Mouse (Mus musculus): ENCODE measurements around the gene Ppp1cb. TPM values are rescaled to one million over a fixed set of nuclear protein-coding genes. Genes with fewer than 3 reads are reported as not detected.
A peak's percentile ranks its signal among the peaks of the same experiment; 100 is the strongest.

The Ppp1cb gene
- polyA plus RNA-seq (2016; fragmentation: Nextera tagmentation; extraction: Ambion mirVana), result 233 and 261 TPM in 2 replicates

DNA sequence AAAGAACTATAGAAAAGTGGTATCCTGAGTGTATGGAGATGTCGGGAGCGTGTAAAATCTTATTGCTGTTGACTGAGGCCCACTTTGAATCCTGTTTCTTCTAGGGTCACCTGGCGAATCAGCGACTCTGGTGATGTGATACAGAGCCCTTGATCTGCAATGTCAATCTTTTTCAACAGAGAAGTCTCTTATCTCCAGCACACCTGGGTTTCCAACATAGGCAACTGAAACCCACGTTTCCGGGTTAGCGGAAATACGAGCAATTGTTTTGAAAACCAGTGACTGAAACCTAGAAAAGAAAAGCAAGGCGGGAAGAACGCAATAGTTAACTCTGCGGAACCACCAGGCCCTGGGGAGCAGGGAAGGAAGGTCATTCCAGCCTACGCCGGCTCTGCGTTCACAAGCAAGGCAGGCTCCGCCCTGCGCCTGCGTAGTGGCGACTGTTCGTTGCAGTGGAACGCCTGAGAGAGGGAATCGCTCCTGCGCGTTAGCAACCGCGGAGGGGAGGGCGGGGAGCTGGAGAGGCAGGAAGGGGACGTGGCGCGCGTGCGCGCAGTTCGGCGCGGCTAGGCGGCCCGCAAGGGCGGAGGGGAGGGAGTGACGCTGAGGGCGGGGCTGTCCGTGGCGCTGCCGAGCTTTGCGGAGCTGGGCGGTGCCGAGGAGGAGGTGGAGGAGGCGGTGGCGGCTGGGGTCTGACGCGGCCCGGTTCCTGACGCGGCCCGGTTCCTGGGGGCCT is at the start of gene Ppp1cb:
Gene Ppp1cb, plus strand, starts transcription at position 436 of the 736 bp plus-strand sequence.
- Histone ChIP-seq H3K27me3 (ENCODE audit: insufficient read depth, poor library complexity, severe bottlenecking) (no peaks in the 10 kb centered on the region), H3K36me3 (no peaks in the 10 kb centered on the region), H3K9me3 (no peaks in the 10 kb centered on the region), H3K4me3 (peak within 1 kb of the TSS; percentile 98), H3K4me1 (peaks cover 16% of the 10 kb centered on the region), H3K27ac (peak within 1 kb of the TSS; percentile 100)
- under 1% methylated on average over 54 of the region's 54 CpGs for WGBS
- peak; percentile 100 for DNase-seq (ENCODE audit: low spot score)

DNA sequence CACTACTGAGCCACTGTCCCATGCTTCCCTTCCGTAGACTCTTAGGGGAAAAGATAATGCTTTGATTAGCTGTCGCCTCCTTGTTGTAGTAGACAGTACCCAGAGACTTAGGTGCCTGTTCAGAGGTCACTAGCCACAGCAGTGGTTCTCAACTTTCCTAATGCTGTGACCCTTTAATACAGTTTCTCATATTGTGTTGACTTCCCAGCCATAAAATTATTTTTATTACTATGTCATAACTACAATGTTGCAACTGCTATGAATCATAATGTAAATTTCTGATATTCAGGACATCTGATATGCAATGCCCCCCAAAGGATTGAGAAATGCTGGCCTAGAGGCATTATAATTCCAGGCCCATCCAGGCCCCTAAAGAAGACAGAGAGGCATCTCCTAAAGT is 48.9 kb upstream of the Ppp1cb start:
- DNase-seq (ENCODE audit: low spot score), result no peak
- peak overlapping the region; percentile 42; the same call in 1 of the 2 replicates for H3K27ac ChIP-seq
- H3K9me3 ChIP-seq, result no peaks in the 10 kb centered on the region
- no peaks in the 10 kb centered on the region for H3K27me3 ChIP-seq (ENCODE audit: insufficient read depth, poor library complexity, severe bottlenecking)
- WGBS, result 21% methylated on average over 2 of the region's 2 CpGs
- H3K4me1 ChIP-seq, result peaks cover 35% of the 10 kb centered on the region
- H3K36me3 ChIP-seq, result no peaks in the 10 kb centered on the region
- no peak overlapping the region for H3K4me3 ChIP-seq

DNA sequence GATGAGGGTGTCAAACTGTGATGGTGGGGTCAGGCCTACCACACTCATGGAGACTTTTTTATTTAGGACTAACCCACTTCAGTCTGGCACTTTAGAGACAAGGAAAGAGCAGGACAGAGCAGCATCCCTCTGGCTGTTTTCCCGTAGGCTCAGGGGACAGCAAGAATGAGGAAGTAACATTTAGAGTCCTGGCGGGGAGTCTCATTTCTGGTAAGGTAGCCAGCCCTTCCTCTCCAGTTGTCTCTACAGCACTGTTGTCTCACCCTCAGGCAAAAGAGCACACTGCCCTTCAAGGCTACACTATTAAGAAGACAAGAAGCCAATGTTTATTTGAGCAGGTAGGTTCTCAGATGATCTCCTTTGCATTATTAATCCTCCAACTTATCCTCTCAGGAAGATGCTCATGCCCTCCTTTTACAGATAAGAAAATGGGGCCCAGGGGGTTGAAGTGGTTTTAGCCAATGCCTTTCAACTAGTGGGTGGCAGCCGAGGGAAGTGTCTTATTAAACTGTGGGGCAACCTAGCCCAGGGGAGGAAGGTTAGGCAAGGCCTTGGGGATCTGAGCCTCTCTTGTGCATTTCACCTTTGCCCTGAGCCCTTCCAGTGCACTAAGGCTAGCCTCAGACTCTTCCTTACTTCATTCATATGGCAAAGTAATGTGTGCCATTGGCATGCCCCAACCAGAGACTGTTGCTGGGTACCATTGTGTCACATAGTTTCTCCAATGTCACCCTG is 47.5 kb upstream of the Ppp1cb start:
- WGBS, result 55% methylated on average over 3 of the region's 3 CpGs

DNA sequence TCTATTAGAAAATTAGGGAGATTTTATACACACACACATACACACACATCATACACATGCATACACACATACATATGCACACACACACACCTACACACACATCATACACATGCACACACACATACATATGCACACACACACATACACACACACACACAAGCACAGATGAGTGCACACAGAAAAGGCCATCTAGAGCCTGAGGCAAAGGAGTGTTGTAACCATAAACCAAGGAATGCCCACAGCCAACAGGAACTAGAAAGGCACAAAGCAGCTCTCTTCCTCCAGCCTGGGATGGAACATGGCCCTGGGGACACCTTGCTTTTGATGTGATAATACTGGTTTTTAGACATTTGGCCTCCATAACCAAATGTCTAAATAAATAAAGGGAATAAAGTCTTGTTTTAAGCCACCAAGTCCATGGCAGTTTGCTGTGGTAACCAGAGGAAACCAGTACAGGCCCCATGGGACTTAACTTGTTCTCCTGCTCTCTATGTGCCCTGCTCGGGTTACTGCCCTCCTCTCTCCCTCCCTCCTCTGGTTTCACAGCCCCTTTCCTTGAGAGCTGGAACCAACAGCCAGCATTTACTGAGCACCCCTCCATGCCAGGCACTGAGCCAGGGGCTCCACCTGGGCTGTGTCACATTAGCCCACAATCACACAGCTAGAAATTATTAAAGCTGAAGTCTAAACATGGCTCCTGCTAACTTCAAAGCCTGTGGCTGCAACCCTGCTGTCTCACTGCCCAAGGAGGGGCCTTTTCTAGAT is 46.3 kb upstream of the Ppp1cb start:
- Histone ChIP-seq H3K9me3 (no peaks in the 10 kb centered on the region), H3K27me3 (ENCODE audit: insufficient read depth, poor library complexity, severe bottlenecking) (no peaks in the 10 kb centered on the region), H3K4me3 (no peak overlapping the region), H3K36me3 (no peaks in the 10 kb centered on the region), H3K27ac (peak overlapping the region; percentile 75), H3K4me1 (peaks cover 58% of the 10 kb centered on the region)
- 31% methylated on average over 1 of the region's 1 CpGs for WGBS
- DNase-seq (ENCODE audit: low spot score), result no peak

More for the DNA sequence above, 47.5 kb upstream of the Ppp1cb start:
- no peaks in the 10 kb centered on the region for H3K36me3 ChIP-seq
- no peaks in the 10 kb centered on the region for H3K27me3 ChIP-seq (ENCODE audit: insufficient read depth, poor library complexity, severe bottlenecking)
- H3K4me1 ChIP-seq, result peaks cover 45% of the 10 kb centered on the region
- no peaks in the 10 kb centered on the region for H3K9me3 ChIP-seq
- DNase-seq (ENCODE audit: low spot score), result no peak
- no peak overlapping the region for H3K4me3 ChIP-seq
- H3K27ac ChIP-seq, result no peak overlapping the region

DNA sequence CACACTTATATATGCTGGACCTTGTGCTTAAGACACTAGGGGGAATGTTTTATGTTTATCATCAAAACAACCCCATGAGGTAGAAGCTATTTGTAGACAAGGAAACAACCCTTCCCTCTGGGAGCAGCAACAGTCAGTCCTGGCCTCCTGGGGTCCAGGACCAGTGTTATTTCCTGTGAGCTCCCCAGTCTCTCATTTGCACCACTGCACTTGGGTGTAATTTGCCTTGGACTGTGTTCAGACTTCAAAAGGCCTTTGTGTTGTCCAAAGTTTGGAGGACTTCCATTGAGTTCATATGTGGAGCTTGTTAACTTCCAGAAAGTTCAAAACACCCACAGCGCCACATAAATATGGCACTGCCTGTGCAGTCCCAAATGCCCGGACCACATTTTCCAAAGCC is 45.6 kb upstream of the Ppp1cb start:
- peak overlapping the region; percentile 75 for H3K27ac ChIP-seq
- peaks cover 58% of the 10 kb centered on the region for H3K4me1 ChIP-seq
- no peak for DNase-seq (ENCODE audit: low spot score)
- H3K4me3 ChIP-seq, result no peak overlapping the region
- no peaks in the 10 kb centered on the region for H3K36me3 ChIP-seq
- 85% methylated on average over 2 of the region's 2 CpGs for WGBS
- H3K27me3 ChIP-seq (ENCODE audit: insufficient read depth, poor library complexity, severe bottlenecking), result no peaks in the 10 kb centered on the region
- no peaks in the 10 kb centered on the region for H3K9me3 ChIP-seq

DNA sequence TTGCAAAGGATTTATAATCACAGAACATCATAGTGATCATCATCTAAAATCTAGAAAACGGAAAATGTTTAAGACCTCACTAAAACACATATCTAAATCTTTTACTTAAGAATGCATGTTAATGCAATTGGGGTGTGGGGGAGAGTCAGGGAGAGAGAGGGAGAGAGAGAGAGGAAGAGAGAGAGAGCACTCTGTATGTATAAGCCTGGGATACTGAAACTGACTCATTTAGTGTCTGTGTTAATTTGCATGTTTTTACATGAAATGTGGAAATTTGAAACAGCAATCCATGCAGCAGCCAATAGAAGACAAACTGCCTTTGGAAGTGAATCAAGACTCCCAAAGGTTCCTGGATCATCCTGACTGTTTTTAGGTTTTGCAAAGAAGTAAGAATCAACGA is 45.1 kb upstream of the Ppp1cb start:
- peaks cover 58% of the 10 kb centered on the region for H3K4me1 ChIP-seq
- 74% methylated on average over 2 of the region's 2 CpGs for WGBS

DNA sequence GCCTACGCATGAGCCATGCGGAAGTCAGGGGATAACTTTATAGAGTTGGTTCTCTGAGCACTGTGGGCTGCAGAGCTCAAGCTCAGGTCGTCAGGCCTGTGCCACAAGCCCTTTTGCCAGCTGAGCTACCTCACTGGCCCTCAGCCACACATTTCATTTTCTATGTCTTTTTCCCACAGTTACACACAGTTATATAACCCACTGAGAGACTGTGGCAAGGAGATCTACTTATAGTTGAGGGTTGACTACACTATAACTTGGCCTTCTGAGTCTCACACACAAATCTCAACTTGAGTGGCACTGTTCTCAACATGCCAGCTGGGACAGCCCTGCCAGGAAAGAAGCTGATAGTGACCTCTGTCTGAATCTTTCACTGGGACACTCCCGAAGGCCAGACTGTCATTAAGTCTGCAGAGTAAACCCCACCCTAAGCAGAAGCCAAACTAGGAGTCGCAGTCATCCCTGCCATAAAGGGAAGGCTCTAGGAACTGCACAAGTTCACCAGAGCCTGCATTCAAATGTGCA is 44.1 kb upstream of the Ppp1cb start:
- H3K4me3 ChIP-seq, result no peak overlapping the region
- no peaks in the 10 kb centered on the region for H3K36me3 ChIP-seq
- H3K4me1 ChIP-seq, result peaks cover 50% of the 10 kb centered on the region
- 69% methylated on average over 5 of the region's 5 CpGs for WGBS
- H3K9me3 ChIP-seq, result no peaks in the 10 kb centered on the region
- DNase-seq (ENCODE audit: low spot score), result no peak
- no peaks in the 10 kb centered on the region for H3K27me3 ChIP-seq (ENCODE audit: insufficient read depth, poor library complexity, severe bottlenecking)
- H3K27ac ChIP-seq, result peak overlapping the region; percentile 80

More for the DNA sequence above, 45.1 kb upstream of the Ppp1cb start:
- H3K4me3 ChIP-seq, result no peak overlapping the region
- DNase-seq (ENCODE audit: low spot score), result no peak
- no peaks in the 10 kb centered on the region for H3K27me3 ChIP-seq (ENCODE audit: insufficient read depth, poor library complexity, severe bottlenecking)
- H3K27ac ChIP-seq, result no peak overlapping the region
- H3K36me3 ChIP-seq, result no peaks in the 10 kb centered on the region
- no peaks in the 10 kb centered on the region for H3K9me3 ChIP-seq

DNA sequence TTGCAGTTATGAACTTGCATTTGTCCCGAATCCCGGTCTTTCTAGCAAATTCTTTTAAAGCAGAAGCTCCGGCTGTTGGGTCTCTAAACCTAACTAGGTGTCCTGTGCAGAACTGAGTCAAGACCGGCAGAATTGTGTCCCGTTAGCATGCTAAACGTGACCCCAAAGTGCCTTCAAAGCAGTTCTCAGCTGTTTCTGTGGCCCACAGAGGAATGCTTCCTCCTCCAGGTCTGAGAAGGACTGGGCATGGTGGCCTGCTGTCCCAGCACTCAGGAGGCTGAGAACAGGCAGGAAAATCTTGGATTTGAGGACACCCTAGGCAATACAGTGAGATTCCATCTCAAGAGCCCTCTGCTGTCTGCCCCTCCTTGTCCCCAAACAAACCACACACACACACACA is 43.1 kb upstream of the Ppp1cb start:
- WGBS, result 84% methylated on average over 6 of the region's 6 CpGs
- H3K27me3 ChIP-seq (ENCODE audit: insufficient read depth, poor library complexity, severe bottlenecking), result no peaks in the 10 kb centered on the region
- H3K27ac ChIP-seq, result peak overlapping the region; percentile 80
- no peak for DNase-seq (ENCODE audit: low spot score)
- no peaks in the 10 kb centered on the region for H3K9me3 ChIP-seq
- peaks cover 44% of the 10 kb centered on the region for H3K4me1 ChIP-seq
- H3K36me3 ChIP-seq, result no peaks in the 10 kb centered on the region
- no peak overlapping the region for H3K4me3 ChIP-seq

DNA sequence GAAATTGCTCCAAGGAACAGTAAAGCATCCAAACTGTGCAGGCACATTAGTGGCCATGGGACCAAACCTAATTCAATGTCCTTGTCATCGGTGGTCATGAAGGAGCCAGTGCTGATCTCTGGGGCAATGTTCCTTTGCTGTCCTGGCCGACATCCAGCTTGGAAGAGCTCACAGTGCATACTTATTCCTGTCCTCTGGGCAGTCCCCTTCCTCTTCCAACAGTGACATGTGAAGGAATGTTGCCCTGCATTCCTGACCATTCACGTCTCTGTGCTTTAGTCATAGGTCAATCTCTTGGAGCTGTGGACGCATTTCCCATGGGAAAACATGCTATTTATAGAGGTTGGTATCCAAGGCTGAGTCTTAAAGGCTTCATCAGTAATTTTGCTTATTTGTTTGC is 41.8 kb upstream of the Ppp1cb start:
- WGBS, result 11% methylated on average over 4 of the region's 4 CpGs
- Histone ChIP-seq H3K4me1 (peaks cover 48% of the 10 kb centered on the region), H3K9me3 (no peaks in the 10 kb centered on the region), H3K27me3 (ENCODE audit: insufficient read depth, poor library complexity, severe bottlenecking) (no peaks in the 10 kb centered on the region), H3K27ac (peak overlapping the region; percentile 83), H3K4me3 (peak overlapping the region; percentile 32), H3K36me3 (no peaks in the 10 kb centered on the region)
- peak; percentile 82 for DNase-seq (ENCODE audit: low spot score)

DNA sequence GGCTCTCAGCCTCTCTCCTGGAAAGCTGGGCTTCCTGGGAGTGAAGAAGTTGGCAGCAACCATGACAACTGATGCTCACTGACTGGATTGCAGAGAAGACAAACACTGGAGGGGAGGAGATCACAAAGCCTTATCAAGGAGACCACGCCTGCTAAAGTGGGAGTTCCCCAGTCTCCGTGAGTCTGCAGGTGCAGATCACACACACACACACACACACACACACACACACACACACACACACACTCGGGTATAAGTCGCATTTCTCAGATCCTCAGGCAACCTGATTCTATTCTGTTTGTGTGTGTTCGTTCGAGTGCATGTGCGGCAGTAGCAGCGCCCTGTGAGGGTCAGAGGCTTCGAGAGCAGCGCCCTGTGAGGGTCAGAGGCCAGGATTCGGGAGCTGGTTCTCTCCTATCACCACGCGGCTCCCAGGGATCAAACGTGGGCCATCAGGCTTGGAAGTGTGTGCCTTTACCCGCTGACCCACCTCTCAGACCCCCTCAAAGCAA is 36.5 kb upstream of the Ppp1cb start:
- peak overlapping the region; percentile 78 for H3K27ac ChIP-seq
- no peaks in the 10 kb centered on the region for H3K9me3 ChIP-seq
- 27% methylated on average over 15 of the region's 15 CpGs for WGBS
- peak overlapping the region; percentile 33; the same call in 1 of the 2 replicates for H3K4me3 ChIP-seq
- H3K27me3 ChIP-seq (ENCODE audit: insufficient read depth, poor library complexity, severe bottlenecking), result no peaks in the 10 kb centered on the region
- H3K4me1 ChIP-seq, result peaks cover 32% of the 10 kb centered on the region
- no peak for DNase-seq (ENCODE audit: low spot score)
- H3K36me3 ChIP-seq, result no peaks in the 10 kb centered on the region

DNA sequence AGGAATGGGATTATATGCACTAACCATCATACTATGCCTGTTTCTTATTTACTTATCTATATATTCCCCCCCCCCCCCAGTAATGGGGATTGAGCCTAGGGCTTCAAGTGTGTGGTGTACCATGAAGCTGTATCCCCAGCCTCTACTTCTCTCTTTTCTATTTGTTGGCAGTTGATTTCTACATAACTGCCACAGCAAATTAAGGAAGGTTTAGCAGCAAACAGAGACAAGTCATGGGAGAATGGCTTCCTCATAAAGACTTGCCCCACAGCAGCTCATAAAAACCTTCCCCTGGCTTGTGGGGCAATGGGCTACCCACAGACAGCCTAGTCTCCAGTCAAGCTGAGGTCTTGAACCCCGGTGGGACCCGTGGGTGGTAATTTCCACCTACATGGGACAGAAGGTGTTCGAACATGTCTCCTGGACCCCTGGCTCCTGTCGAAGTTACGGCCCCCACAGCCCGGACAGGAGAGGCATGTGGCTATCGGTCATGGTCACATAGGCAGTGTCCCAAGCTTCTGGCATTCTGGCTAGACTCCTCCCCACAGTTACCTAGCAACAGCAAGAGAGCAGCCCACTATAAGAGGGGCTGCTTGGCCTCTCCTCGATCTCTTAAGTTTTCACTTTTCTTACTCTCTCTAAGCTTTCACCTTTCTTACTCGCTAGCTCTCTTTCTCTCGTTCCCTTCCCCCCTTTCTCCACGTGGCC is 35.1 kb upstream of the Ppp1cb start:
- no peak for DNase-seq (ENCODE audit: low spot score)
- WGBS, result 62% methylated on average over 11 of the region's 11 CpGs
- H3K9me3 ChIP-seq, result no peaks in the 10 kb centered on the region
- no peaks in the 10 kb centered on the region for H3K36me3 ChIP-seq
- no peaks in the 10 kb centered on the region for H3K27me3 ChIP-seq (ENCODE audit: insufficient read depth, poor library complexity, severe bottlenecking)
- peak overlapping the region; percentile 36; the same call in 1 of the 2 replicates for H3K27ac ChIP-seq
- H3K4me1 ChIP-seq, result peaks cover 29% of the 10 kb centered on the region
- H3K4me3 ChIP-seq, result no peak overlapping the region

DNA sequence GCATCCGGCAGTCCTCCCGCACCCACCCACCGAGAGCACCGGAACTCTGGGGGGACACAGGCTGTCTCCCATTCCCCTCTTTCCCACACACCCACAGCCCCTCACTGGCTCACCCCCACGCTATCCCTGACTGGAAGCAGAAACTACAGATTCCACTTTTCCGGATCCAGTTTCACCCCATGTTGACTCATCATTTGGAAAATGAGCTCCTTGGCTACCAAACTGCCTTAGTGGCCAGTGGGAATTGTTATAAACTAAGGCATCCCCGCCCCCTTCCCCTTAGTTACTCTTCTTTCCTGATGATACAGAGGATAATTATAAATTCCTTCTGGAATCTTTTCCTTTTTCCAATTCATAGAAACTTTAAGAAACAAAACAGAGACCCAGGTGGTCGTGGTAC is 34.2 kb upstream of the Ppp1cb start:
- Histone ChIP-seq H3K9me3 (no peaks in the 10 kb centered on the region), H3K27ac (no peak overlapping the region), H3K4me3 (no peak overlapping the region), H3K27me3 (ENCODE audit: insufficient read depth, poor library complexity, severe bottlenecking) (no peaks in the 10 kb centered on the region), H3K36me3 (no peaks in the 10 kb centered on the region), H3K4me1 (peaks cover 29% of the 10 kb centered on the region)
- 87% methylated on average over 8 of the region's 8 CpGs for WGBS
- no peak for DNase-seq (ENCODE audit: low spot score)
